Mouse (Mus musculus): Measurements from ENCODE around the gene Rdh8. TPM values are rescaled to one million over a fixed set of nuclear protein-coding genes. Genes with fewer than 3 reads are reported as not detected.

Rdh8 gene
- polyA plus RNA-seq (2021; fragmentation: Nextera tagmentation), result not detected in 2 replicates
- long read RNA-seq, experiment 1, result 0 reads
- long read RNA-seq, experiment 2, result 0 reads

GRCm38 (mm10) chr9:20818236-20818635, at the start of gene Rdh8:
Rdh8 (plus strand) TSS chr9:20818503.

GRCm38 (mm10) chr9:20814521-20815272, 3.6 kb upstream of the Rdh8 start, which contains the start of gene Col5a3:
Col5a3 (minus strand) TSS chr9:20815067.

GRCm38 (mm10) chr9:20868448-20869001, 50.2 kb downstream of the Rdh8 start, which contains the start of gene A230050P20Rik:
A230050P20Rik (plus strand) TSS chr9:20868642.

Other genes with a start within 250 kb of the Rdh8 start
- gene Zfp846, start 237.2 kb upstream of the Rdh8 start, polyA plus RNA-seq (2021; fragmentation: Nextera tagmentation), result 13.6 and 24.8 TPM in 2 replicates
- 894 and 916 TPM in 2 replicates for gene Ubl5, start 175.6 kb upstream of the Rdh8 start, polyA plus RNA-seq (2021; fragmentation: Nextera tagmentation)
- 6.9 and 8.7 TPM in 2 replicates for gene Fbxl12, start 173.7 kb upstream of the Rdh8 start, polyA plus RNA-seq (2021; fragmentation: Nextera tagmentation)
- 57.8 and 76.3 TPM in 2 replicates for gene Pin1, start 166.4 kb upstream of the Rdh8 start, polyA plus RNA-seq (2021; fragmentation: Nextera tagmentation)
- gene Olfm2, start 72.2 kb upstream of the Rdh8 start, polyA plus RNA-seq (2021; fragmentation: Nextera tagmentation), result 75.4 and 151 TPM in 2 replicates
- gene Col5a3, start 3.4 kb upstream of the Rdh8 start, polyA plus RNA-seq (2021; fragmentation: Nextera tagmentation), result 0.04 TPM in 1 of 2 replicates, not detected in the other
- 31.5 and 53.5 TPM in 2 replicates for gene A230050P20Rik, start 50.1 kb downstream of the Rdh8 start, polyA plus RNA-seq (2021; fragmentation: Nextera tagmentation)
- 18.3 and 24.4 TPM in 2 replicates for gene Angptl6, start 61.2 kb downstream of the Rdh8 start, polyA plus RNA-seq (2021; fragmentation: Nextera tagmentation)
- 10.1 and 15.6 TPM in 2 replicates for gene Ppan, start 69.7 kb downstream of the Rdh8 start, polyA plus RNA-seq (2021; fragmentation: Nextera tagmentation)
- gene Eif3g, start 80.1 kb downstream of the Rdh8 start, polyA plus RNA-seq (2021; fragmentation: Nextera tagmentation), result 173 and 203 TPM in 2 replicates
- gene Dnmt1, start 141.4 kb downstream of the Rdh8 start, polyA plus RNA-seq (2021; fragmentation: Nextera tagmentation), result 9.2 TPM in 2 replicates
- gene S1pr2, start 158.3 kb downstream of the Rdh8 start, polyA plus RNA-seq (2021; fragmentation: Nextera tagmentation), result 1.8 and 2.1 TPM in 2 replicates
- gene Mrpl4, start 184.2 kb downstream of the Rdh8 start, polyA plus RNA-seq (2021; fragmentation: Nextera tagmentation), result 126 and 147 TPM in 2 replicates
- 1.4 and 1.5 TPM in 2 replicates for gene Icam1, start 197.5 kb downstream of the Rdh8 start, polyA plus RNA-seq (2021; fragmentation: Nextera tagmentation)
- gene Icam4, start 210.9 kb downstream of the Rdh8 start, polyA plus RNA-seq (2021; fragmentation: Nextera tagmentation), result 3.2 and 3.8 TPM in 2 replicates
- 68.4 and 74.1 TPM in 2 replicates for gene Icam5, start 213.6 kb downstream of the Rdh8 start, polyA plus RNA-seq (2021; fragmentation: Nextera tagmentation)
- gene Zglp1, start 248.6 kb downstream of the Rdh8 start, polyA plus RNA-seq (2021; fragmentation: Nextera tagmentation), result not detected in 2 replicates